Mouse (Mus musculus): ENCODE measurements at regions not wholly inside any gene's neighbourhood (a gene's known extent, or its start where the extent isn't known, plus 50 kb on each side); places are given as distances from the start of the nearest gene placed in this dataset.

- H3K4me1 ChIP-seq (ENCODE audit: control insufficient read depth, insufficient read depth, insufficient read length, low read length): no peaks in the 10 kb centered on the region
- TF ChIP-seq CTCF (IDR thresholded peaks at IDR 0.05; ENCODE audit: extremely low read depth, insufficient read length, insufficient replicate concordance, low read depth, low read length): no peak
- no peak for TF ChIP-seq POLR2A (IDR thresholded peaks at IDR 0.05; ENCODE audit: low read depth, low read length)
Measured at GRCm38 (mm10) chr19:27537066-27537465, 107.4 kb upstream of the Pum3 start.

DNA sequence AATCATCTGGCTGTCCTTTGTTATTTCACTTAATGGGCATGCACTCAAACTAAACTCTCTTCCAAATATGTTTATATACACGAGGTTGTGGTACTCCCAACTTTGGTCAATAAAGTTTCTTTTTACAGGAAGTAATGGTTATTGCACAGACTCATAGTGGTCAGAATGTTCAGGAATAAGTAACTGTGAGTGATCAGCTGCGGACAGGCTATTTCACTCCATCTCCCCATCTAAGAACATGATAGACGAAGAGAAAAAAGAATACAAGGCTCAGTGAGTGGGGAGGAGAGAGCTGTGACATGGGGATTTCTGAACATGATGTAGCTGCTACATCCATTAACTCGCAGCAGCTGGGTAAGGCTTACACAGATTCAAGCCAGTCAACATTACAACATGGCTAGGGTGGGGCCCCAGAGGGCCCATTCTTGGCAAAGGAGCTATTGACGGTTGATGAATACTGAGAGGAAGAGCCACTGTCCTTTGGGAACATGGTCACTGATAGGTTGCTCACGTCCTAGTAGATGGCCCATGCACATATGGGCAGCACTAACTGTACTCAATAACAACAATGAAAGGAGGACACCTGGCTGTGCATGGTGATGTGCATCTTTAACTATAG lies 98.4 kb upstream of the Pum3 start:
- TF ChIP-seq CTCF (IDR thresholded peaks at IDR 0.05; ENCODE audit: extremely low read depth, insufficient read length, insufficient replicate concordance, low read depth, low read length): no peak
- TF ChIP-seq POLR2A (IDR thresholded peaks at IDR 0.05; ENCODE audit: low read depth, low read length): no peak
- H3K36me3 ChIP-seq (ENCODE audit: control insufficient read depth, insufficient read depth, low read length): no peaks in the 10 kb centered on the region
- H3K27me3 ChIP-seq (ENCODE audit: control insufficient read depth, insufficient read depth, low read length): no peaks in the 10 kb centered on the region
- no peak overlapping the region for H3K27ac ChIP-seq (ENCODE audit: insufficient read depth, low read depth, low read length)
- H3K4me3 ChIP-seq (ENCODE audit: low read depth, low read length): no peak overlapping the region
- no peaks in the 10 kb centered on the region for H3K4me1 ChIP-seq (ENCODE audit: control insufficient read depth, insufficient read depth, insufficient read length, low read length)
- WGBS: 74% methylated on average over 6 of the region's 6 CpGs

More at GRCm38 (mm10) chr19:27537066-27537465, 107.4 kb upstream of the Pum3 start:
- no peak overlapping the region for H3K4me3 ChIP-seq (ENCODE audit: low read depth, low read length)
- H3K36me3 ChIP-seq (ENCODE audit: control insufficient read depth, insufficient read depth, low read length): no peaks in the 10 kb centered on the region
- no peaks in the 10 kb centered on the region for H3K27me3 ChIP-seq (ENCODE audit: control insufficient read depth, insufficient read depth, low read length)
- WGBS: 58% methylated on average over 9 of the region's 9 CpGs
- H3K27ac ChIP-seq (ENCODE audit: insufficient read depth, low read depth, low read length): no peak overlapping the region

DNA sequence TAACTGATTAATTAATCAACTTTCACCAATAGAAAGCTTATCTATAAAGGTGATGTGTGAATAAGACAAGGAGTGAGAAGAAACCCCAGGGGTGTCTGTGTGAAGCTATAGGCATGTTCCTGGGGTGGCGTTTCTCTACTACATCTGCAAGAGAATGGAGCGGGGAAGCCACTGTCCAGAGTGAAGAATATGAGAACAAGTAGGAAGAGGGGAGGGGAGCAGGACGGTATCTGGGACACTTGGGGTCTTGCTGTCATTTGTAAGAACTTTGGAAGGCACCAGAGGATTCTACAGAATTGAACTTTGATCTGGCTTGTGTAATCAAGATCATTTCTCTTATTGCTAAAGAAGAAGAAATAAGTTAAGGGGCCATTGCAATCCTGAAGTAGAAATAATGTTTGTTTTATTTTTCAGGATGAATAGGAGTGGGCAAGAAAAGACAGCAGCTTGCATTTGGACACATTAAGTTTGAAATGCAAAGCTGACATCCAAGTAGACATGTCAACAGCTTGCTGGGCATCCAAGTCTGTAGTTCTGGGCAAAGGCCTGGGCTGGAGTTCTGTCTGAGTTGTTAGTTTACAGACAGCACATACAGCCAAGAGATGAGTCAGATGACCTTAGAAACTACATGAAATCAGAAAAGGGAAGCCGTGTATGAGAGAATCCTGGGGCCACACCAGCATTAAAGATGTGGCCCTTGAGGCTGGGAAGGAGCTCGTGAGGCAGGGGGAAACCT lies 89.9 kb upstream of the Pum3 start:
- H3K27me3 ChIP-seq (ENCODE audit: control insufficient read depth, insufficient read depth, low read length): no peaks in the 10 kb centered on the region
- WGBS: 72% methylated on average over 5 of the region's 5 CpGs
- no peak for TF ChIP-seq CTCF (IDR thresholded peaks at IDR 0.05; ENCODE audit: extremely low read depth, insufficient read length, insufficient replicate concordance, low read depth, low read length)
- no peak overlapping the region for H3K27ac ChIP-seq (ENCODE audit: insufficient read depth, low read depth, low read length)
- no peaks in the 10 kb centered on the region for H3K36me3 ChIP-seq (ENCODE audit: control insufficient read depth, insufficient read depth, low read length)
- H3K4me3 ChIP-seq (ENCODE audit: low read depth, low read length): no peak overlapping the region
- H3K4me1 ChIP-seq (ENCODE audit: control insufficient read depth, insufficient read depth, insufficient read length, low read length): no peaks in the 10 kb centered on the region

- no peaks in the 10 kb centered on the region for H3K36me3 ChIP-seq (ENCODE audit: control insufficient read depth, insufficient read depth, low read length)
Measured at GRCm38 (mm10) chr19:27514267-27514666, 84.6 kb upstream of the Pum3 start.

GRCm38 (mm10) chr19:27513535-27513934 lies 83.9 kb upstream of the Pum3 start:
- WGBS: 55% methylated on average over 1 of the region's 1 CpGs
- Histone ChIP-seq H3K27ac (ENCODE audit: insufficient read depth, low read depth, low read length) (no peak overlapping the region), H3K36me3 (ENCODE audit: control insufficient read depth, insufficient read depth, low read length) (no peaks in the 10 kb centered on the region), H3K27me3 (ENCODE audit: control insufficient read depth, insufficient read depth, low read length) (no peaks in the 10 kb centered on the region), H3K4me3 (ENCODE audit: low read depth, low read length) (no peak overlapping the region), H3K4me1 (ENCODE audit: control insufficient read depth, insufficient read depth, insufficient read length, low read length) (no peaks in the 10 kb centered on the region)
- TF ChIP-seq POLR2A (IDR thresholded peaks at IDR 0.05; ENCODE audit: low read depth, low read length): no peak
- TF ChIP-seq CTCF (IDR thresholded peaks at IDR 0.05; ENCODE audit: extremely low read depth, insufficient read length, insufficient replicate concordance, low read depth, low read length): no peak

More at GRCm38 (mm10) chr19:27514267-27514666, 84.6 kb upstream of the Pum3 start:
- Histone ChIP-seq H3K27me3 (ENCODE audit: control insufficient read depth, insufficient read depth, low read length) (no peaks in the 10 kb centered on the region), H3K27ac (ENCODE audit: insufficient read depth, low read depth, low read length) (no peak overlapping the region), H3K4me3 (ENCODE audit: low read depth, low read length) (no peak overlapping the region), H3K4me1 (ENCODE audit: control insufficient read depth, insufficient read depth, insufficient read length, low read length) (no peaks in the 10 kb centered on the region)
- 73% methylated on average over 3 of the region's 3 CpGs for WGBS
- TF ChIP-seq CTCF (IDR thresholded peaks at IDR 0.05; ENCODE audit: extremely low read depth, insufficient read length, insufficient replicate concordance, low read depth, low read length) (no peak), POLR2A (IDR thresholded peaks at IDR 0.05; ENCODE audit: low read depth, low read length) (no peak)

DNA sequence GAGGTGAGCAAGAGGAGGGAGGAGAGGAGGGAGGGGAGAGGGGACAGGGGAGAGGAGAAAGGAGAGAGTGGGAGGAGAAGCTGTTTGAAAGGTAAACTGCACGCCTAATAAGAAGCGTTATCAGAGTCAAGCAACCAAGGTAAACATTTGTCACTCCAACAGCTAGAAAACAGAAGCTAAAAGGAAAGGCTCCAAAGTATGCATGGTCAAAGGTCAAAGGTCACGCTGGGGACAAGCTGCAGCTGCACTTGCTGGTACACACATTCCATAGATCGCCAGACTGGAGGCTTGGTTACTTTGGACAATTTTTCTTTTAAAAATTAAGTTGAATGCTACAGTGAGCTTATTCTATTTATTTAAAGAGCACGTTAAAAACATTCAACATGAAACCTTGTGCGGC lies 81.7 kb upstream of the Pum3 start:
- no peaks in the 10 kb centered on the region for H3K27me3 ChIP-seq (ENCODE audit: control insufficient read depth, insufficient read depth, low read length)
- no peak overlapping the region for H3K4me3 ChIP-seq (ENCODE audit: low read depth, low read length)
- no peaks in the 10 kb centered on the region for H3K36me3 ChIP-seq (ENCODE audit: control insufficient read depth, insufficient read depth, low read length)
- WGBS: 22% methylated on average over 6 of the region's 6 CpGs
- no peak overlapping the region for H3K27ac ChIP-seq (ENCODE audit: insufficient read depth, low read depth, low read length)
- TF ChIP-seq POLR2A (IDR thresholded peaks at IDR 0.05; ENCODE audit: low read depth, low read length): no peak
- no peak for TF ChIP-seq CTCF (IDR thresholded peaks at IDR 0.05; ENCODE audit: extremely low read depth, insufficient read length, insufficient replicate concordance, low read depth, low read length)
- no peaks in the 10 kb centered on the region for H3K4me1 ChIP-seq (ENCODE audit: control insufficient read depth, insufficient read depth, insufficient read length, low read length)

- H3K4me1 ChIP-seq (ENCODE audit: control insufficient read depth, insufficient read depth, insufficient read length, low read length): no peaks in the 10 kb centered on the region
- 65% methylated on average over 6 of the region's 6 CpGs for WGBS
- no peak for TF ChIP-seq CTCF (IDR thresholded peaks at IDR 0.05; ENCODE audit: extremely low read depth, insufficient read length, insufficient replicate concordance, low read depth, low read length)
- no peak for TF ChIP-seq POLR2A (IDR thresholded peaks at IDR 0.05; ENCODE audit: low read depth, low read length)
Measured at GRCm38 (mm10) chr19:27509956-27510639, 80.5 kb upstream of the Pum3 start.

More at GRCm38 (mm10) chr19:27509956-27510639, 80.5 kb upstream of the Pum3 start:
- H3K36me3 ChIP-seq (ENCODE audit: control insufficient read depth, insufficient read depth, low read length): no peaks in the 10 kb centered on the region
- no peaks in the 10 kb centered on the region for H3K27me3 ChIP-seq (ENCODE audit: control insufficient read depth, insufficient read depth, low read length)
- H3K4me3 ChIP-seq (ENCODE audit: low read depth, low read length): no peak overlapping the region
- no peak overlapping the region for H3K27ac ChIP-seq (ENCODE audit: insufficient read depth, low read depth, low read length)
